Mouse (Mus musculus): ENCODE data around the gene Mmaa. TPM values are rescaled to one million over a fixed set of nuclear protein-coding genes. Genes with fewer than 3 reads are reported as not detected.

Mmaa gene
- polyA plus RNA-seq, 1 experiment = 23.9 TPM

DNA sequence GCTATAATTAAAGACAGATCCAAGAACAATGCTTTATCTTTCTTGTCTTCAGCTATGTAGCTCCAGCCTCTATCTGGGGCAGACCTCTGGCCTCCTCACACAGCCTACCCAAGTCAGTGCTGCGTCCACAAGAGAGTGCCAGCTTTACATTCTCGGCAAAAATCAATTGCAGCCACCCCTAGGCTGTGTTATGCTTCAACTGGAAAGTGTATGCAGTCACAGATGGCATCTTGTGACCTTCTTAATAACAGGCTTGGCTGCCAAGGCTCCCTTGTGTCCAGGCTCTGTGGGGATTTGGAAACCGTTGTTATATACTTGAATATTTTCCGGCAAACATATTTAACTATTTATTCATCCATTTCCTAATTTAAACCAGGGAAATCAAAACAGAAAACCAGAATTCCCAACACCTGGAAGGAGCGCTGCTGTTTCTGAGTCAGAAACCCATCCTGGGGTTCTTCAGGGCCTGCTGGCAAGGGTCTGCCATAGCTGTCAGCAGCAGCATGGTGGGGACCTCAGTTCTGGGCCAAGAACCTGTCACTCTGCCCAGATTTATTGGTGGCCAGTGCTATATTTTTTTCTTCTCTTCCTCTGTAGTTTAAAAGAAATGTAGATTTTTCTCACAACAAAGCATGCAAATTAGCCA is 72.5 kb downstream of the Mmaa start:
- no peak for DNase-seq (ENCODE audit: low spot score)

Other genes with a start within 250 kb of the Mmaa start
- 0.15 and 0.38 TPM in 2 replicates for gene 1700011L22Rik, start 46.4 kb downstream of the Mmaa start, polyA plus RNA-seq (2012; rRNA removed)
- 32.6 and 35.6 TPM in 2 replicates for gene Smad1, start 104.6 kb upstream of the Mmaa start, polyA plus RNA-seq (2012; rRNA removed)